Mouse (Mus musculus) right cerebral cortex, postnatal 25 days (tissue): Measurements from ENCODE around the gene Mia3.
"Not testable (repeated sequence)": the region's sequence is repeated elsewhere in the genome, so short reads cannot be mapped to it uniquely, and the experiment has no call there.

Source experiments
- DNase-seq: peaks from one replicate; pipeline ENCODE4 v3.0.0; 2022

Mia3 gene

DNA sequence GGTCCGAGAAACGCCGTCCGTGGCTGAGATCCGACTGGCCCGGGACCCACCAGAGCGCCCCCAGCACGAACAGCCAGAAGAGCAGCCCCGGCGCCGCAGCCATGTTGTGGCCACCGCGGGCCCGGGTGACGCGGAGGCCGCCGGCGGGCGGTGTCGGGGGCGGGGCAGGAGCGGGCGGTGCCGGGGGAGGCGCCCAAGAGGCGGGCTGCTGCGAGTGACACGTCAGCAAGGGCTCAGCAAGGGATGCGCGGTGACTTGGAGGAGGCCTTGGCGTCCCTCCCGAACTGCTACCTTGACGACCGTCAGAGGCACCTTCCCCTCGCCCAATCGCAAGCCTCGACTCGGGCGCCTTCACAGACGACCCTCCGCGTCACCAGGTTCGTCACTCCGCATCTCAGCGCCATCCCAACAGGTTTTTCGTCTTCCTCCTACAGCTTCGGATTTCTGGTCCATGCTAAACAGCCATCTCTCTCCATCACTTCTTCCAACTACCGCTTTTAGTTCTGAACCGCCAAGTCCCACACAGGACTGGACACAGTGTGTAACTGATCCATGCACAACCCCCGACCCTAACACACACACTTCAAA lies at the start of gene Mia3:
Gene Mia3 (minus strand): TSS at position 127 of the 588 bp plus-strand sequence.
- peak; percentile 97 for DNase-seq

DNA sequence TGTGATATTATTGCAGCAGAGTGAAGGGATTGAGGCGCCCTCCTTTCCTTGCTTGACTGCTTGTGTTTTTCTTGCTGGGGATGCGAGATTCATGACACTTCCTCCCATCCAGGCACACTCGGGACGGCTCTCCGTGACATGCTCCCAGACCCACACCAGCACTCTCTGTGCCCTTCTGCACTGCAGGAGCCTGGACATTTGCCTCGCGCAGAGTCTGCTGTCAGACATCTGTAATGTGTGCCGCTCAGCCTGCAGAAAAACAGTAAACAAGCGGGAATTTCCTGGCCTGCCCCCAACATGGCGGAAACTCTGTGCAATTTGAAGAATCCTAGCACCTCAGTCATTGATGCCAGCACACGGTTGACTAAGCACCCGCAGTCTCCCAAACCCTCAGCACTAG lies 48.5 kb upstream of the Mia3 start, which contains the start of gene Hhipl2:
Gene Hhipl2 (plus strand): TSS at position 343 of the 400 bp plus-strand sequence.
- DNase-seq, result no peak

DNA sequence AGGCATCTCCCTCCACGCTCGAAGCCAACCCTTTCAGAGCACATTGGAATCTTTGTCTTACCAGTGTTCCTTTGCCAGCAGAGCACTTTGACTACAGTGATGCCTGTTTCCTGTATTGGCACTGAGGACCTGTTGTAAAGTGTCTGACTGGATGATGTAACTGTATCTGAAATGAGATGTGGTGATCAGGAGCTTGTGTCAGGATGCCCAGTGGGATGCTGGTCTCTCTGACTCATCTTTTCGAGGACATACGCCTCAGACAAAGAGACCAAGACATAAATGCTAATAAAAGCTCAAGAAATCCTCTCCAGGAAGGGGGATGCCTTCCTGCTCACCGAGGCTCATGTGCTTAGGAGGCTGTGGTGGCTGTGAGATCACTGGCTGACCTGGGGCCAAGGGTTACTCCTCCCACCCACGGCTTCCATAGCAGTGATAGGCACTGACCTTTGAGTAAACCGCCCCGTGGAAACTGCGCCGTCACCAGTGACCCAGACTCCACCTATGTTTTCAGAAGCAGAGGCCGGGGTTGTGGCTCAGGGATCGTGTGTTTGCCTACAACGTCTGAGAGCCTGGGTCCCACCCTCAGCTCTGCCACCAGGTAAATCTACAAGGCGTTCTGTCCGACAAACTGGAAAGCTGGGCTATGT lies 44.9 kb upstream of the Mia3 start:
- no peak for DNase-seq

DNA sequence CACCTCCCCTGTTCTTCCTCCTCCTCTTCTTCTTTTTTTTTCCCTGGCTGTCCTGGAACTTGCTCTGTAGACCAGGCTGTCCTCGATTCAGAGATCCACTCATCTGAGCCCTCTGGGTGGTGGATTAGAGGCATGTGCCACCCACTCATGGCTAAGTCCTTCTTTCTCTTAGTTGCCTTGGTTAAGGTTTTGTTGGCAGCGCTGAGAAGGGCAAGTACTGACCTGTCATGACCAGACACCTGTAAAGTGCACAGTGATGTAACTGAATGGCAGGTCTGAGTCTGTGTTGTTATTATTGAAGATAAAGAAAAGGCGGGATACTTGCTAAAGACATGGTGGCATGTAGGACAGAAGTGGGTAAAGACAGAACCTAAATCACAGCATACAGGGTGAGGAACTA lies 34.0 kb upstream of the Mia3 start:
- no peak for DNase-seq

DNA sequence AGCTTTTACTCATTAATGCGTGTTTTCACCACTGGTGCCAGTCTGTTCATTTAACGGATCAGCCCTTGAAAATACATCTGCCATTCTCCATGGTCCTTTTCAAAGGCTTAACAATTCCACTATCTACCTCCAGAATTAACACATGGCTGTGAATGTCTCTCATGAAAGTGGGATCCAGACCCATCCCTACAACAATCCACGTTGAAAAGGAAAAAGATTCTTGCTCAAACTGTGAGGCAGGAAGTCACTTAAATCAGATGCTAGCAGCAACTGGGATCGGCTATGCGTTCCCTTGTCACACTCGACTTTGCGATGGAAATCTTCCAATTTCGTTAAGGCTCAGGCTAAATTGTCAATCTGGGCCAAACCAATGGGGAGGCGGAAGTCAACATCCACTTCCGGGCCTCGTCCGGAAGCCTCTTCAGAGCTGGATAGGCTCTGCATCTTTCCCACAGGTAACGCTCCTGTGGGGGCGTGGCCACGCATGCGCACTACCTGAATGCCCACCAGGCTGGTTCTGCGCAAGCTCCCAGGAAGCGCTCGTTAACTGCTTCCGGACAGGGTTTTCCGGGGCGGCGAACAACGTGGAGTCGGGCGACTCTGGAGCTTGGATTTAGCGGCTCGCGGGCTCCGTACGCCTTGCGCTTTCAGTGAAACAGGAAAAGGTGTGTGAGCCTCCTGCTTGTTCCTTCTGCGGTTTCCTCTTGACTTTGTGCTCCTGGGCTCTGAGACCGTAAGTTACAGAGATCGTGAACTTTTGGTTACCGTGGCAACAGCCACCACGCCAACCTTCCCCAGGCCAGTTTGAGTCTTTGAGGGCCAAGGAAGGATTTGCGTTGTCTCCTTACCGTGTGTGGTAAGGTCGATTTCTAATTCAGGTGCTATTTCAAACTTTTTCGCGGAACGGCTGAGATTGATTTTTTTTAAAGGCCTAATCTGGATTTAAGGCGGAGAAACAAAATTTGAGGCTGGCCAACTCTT lies 19.4 kb upstream of the Mia3 start, which contains the start of gene Taf1a:
Gene Taf1a (plus strand): TSS at position 556 of the 981 bp plus-strand sequence.
- peak; percentile 92 for DNase-seq

DNA sequence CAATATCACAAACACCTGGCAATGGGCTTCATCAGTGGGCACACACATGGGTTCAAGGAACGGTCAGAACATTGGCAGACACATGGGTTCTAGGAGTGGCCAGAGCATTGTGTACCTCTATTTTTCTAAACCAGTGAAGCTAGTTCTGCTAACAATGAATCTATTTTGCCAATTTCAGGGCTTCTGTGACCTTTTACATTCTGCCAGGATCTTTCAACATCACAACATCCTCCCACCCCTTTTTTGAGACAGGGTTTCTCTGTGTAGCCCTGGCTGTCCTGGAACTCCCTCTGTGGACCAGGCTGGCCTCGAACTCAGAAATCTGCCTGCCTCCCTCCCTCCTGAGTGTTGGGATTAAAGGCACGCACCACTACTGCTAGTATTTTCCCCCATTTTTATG lies 18.1 kb upstream of the Mia3 start:
- not testable (repeated sequence) for DNase-seq

DNA sequence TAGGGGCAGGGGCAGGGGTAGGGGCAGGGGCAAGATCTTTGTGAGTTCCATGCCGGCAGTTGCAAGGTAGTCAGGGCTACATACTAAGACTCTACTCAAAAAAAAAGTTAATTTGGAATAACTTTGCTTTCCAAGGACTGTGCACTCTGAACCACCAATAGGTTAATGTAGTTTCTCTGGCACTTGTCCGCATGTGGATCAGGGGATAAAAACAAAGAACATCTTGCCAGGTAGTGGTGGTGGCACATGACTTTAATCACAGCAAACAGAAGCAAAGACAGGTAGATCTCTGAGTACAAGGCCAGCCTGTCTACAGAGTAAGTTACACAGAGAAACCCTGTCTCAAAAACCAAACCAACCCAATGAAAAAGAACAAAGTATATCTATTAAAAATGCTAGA lies 13.3 kb upstream of the Mia3 start:
- no peak for DNase-seq

DNA sequence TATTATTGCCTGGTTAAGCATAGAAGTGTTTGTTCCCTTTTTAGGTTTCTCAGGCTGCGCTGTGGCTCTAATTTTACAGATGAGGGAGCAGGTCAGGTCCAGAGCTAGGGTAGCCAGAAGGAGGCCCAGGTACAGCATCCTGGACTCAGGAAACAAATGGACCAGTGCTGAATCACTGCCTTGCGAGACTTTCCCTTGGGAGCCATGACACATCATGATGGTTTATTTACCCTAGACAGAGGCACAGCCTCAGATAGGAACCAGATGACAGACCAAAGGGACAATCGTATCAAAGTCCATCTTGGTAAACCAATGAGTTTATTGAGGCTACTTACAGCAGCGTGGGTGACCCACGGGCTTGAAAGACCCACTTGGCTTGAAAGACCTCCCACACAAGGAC lies 12.5 kb upstream of the Mia3 start:
- no peak for DNase-seq

DNA sequence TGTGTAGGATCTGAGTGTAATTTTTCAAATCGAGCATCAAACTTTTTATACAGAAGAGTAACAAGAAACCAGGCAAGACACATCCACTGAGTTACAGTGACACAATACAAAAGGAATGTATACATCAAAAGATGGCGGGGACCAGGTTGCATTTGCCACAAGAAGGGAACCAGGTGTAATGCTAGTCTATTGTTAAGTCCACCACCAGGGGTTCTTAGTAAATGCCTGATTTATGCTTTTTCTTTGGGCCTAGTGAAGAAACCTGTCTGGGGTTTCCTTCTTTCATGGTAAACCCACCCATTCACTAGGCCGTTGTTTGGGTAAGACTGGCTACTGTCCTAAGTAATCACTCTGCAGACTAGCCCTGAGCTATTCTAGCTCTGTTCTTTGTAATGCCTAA lies 10.0 kb upstream of the Mia3 start:
- DNase-seq, result not testable (repeated sequence)

DNA sequence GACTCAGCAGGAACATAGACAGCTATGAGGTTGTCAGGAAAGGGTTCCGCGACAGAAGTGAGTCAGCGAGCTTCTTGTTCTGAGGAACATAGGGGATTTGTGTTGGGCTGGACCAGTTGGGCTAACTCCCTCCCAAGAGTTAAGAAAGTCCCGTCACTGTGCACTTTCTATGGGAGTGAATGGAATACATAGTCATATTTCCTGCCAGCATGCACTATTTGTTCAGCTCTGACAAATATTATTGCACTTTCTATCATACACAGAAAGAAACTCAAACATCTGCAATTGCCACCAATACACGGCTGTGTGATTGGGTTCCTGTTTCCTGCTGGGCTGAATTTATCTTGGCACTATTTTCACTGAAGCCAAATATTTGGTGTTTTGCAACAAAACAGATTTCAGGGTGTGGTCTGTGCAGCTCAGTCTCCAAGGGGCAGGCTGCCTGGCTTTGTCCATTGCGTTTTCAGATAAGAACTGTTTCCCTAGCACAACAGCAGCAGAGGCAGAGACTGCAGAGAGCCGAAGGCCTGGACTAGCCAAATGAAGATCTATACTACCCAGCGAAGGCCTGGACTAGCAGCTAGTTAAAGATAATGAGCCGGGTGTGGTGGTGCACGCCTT lies 9.1 kb upstream of the Mia3 start:
- DNase-seq, result no peak

DNA sequence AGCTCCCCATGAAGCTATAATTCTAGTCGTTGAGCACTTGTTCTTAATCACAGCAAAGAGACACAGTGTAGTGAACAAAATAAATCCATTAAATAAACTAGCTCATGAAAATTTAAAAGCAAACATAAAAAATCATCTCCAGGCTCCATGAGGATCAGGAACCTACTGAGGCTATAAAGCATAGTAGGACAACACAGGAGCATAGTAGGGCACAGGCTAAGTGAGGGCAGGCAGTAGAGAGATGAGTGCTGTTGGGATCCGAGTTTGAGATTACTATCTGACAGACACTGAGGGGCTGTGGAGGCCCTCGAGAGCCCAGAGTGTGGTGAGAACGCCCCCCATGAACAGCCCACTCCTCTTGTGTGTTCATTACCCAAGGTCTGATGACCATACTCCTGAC lies 7.7 kb upstream of the Mia3 start:
- DNase-seq, result no peak

DNA sequence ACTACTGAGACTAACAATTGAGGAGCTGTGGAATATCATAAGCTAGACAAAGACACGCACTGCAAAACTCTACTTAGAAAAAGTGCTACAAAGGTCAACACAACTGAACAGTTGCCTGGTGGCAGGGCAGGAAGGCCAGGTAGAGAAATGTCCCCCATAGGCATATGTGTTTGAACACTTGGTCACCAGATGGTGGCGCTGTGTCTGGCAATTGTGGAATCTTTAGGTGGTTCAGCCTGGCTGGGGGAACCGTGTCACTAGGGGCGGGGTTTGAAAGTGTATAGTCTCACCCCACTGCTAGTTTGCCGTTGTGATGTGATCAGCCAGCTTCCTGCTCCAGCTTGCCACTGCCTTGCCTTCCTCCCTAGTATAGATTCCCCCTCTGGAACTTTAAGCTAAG lies 5.4 kb upstream of the Mia3 start:
- DNase-seq, result no peak

DNA sequence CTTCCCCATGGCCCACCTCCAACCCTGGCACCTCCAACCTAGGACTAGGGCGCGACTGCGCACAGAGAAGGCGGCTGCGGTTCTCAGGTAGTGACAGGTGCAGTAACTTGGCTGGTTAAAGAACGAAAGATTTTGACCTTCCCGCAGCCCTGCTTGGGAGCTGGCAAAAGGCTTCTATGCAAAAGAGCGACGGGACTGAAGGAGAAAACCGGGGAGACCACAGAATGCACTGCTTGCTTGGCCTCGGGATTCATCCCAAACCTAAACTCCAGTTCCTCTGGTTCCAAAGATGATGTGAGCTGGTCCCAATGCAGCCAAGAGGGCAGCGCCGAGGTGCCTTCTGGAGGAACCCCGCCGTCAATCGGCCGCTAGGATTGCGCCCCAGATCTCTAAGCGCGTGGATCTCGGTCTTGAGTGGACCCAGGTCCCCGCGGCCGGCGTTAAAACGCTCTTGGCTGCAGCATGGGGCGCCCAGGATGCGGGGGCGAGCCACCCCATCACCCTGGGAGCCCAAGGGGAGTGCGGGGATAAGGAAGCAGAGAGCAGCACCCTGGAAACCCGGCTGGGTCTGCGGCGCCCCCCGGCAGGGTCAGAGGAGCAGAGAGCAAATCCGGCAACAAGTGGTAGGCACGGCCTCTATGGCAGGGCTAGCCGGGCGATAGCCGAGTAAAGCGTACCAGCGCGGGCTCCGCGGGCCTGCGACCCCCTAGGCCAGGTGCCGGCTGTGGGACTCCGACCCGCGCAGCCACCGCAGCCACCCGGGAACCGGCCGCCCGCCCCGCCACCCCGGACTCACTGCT lies 552 bp downstream of the Mia3 start:
- DNase-seq, result peak; percentile 44

DNA sequence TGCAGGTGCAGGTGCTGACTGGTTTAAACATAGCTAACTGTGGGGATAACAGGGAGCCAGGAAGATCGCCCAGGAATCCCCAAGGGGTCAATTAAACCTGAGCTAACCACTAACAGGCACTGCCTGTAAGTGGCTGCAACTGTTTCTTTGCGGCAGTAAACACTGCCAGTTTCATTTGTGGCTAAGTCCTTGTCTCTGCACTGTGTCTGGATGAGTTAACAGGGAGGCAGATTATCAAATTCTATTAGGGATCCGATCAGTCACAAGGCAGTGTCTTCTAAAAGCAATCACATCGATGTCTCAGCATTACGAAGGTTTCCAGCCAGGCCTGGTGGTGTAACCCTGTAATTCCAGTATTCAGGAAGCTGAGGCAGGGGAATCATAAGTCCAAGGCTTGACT lies 3.0 kb downstream of the Mia3 start:
- DNase-seq, result no peak

DNA sequence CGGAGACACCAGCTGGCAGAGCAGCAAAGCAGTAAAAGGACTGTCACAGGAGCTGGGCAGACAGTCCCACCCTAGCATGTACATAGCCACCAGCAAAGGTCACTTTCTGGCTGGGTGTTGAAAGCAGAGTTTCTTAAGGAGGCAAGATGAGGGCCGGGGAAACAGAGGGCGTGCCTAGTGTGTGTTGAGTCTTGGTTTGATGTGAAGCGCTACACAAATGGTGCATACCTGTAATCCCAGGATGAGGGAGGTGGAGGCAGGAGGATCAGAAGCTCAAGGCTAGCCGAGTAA lies 5.8 kb downstream of the Mia3 start:
- no peak for DNase-seq

DNA sequence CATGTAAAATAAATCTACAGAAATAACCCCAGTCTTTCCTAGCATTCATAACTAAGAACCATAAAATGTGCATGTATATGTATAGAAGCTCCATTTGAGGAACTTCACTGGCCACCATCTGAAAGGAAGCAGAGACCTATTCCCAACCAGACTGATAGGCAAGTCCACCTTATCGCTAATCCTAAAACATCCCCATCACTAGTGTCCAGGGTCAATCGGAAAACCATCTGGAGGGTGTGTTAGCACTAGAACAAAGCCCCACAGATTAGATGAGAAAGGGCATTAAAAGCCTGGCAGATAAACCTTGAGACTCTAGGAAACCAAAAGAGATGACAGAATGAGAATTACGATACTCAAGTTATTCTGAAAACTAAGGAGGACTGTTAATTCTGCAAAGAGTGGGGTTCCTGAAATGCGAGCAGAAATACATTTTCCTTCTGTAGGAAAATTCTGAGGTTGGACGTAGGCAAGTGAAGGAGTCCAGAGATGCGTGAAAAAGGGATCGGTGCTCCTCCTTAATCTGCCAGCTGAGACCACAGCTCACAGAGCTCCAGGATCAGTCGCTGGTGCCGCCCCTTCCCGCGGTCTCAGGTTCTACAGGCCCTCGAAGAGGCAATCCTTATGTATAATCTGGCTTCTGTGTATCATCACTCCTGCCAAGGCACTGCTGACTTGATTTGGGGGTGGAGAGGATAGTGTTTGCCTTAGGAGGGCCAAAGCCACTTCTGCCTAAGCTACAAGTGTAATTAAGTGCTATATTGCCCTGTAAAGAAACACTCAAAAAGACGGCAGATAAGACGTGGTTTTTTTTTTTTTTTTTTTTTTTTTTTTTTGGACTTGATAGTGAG lies 6.4 kb downstream of the Mia3 start:
- DNase-seq, result no peak

DNA sequence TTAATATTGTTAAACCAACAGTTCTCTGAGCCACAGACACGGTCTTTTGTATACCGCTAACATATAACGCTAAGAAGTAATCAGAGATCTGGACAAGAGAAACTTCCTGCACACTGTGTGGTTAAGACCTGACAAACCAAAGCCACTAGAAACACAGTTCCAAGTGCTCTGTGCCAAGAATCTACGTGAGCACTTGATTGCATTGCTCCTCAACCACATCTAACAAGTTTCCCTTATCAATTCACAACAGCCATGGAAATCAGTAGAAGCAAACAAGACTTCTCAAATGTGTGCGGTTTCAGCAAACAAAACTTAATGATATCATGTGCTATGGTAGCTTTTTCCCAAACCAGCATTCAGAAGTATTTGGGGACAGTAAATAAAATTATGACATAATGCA lies 7.1 kb downstream of the Mia3 start:
- no peak for DNase-seq

DNA sequence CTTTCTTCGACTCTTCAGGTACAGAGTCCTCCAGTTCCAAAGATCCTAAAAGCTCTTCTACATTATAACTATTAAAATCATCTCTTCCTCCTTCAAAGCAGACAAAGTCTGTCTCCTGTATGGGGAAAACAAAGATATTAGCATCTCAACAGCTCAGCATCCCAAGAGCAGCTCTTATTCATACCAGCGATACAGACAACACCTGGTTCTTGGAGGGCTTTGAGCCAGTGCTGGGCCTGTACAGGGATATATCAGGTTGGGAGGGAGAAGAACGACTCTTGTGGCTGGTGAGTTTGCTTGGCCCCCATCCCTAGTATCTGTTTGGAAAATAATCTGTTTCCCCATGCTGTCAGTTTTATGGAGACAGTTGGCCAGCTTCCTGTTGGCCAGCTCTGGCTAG lies 10.5 kb downstream of the Mia3 start:
- DNase-seq, result no peak

DNA sequence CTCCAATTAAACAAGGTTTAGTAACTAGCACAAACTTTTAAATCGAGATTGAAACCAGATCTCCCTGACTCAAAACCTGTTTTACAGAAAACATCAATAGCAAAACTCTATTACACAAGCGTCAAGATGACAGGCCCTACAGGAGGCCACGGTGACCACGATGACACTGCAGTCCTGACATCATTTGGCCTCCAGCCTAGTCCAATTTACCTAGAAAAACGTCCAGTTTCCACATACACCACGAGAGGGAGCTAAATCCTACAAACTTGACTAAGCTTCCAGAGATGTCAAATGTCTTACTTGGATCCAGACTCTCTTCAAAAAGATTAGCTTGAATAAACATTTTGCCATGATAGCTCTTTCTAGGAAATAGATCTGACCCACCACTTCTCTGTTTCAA lies 19.5 kb downstream of the Mia3 start:
- DNase-seq, result no peak

DNA sequence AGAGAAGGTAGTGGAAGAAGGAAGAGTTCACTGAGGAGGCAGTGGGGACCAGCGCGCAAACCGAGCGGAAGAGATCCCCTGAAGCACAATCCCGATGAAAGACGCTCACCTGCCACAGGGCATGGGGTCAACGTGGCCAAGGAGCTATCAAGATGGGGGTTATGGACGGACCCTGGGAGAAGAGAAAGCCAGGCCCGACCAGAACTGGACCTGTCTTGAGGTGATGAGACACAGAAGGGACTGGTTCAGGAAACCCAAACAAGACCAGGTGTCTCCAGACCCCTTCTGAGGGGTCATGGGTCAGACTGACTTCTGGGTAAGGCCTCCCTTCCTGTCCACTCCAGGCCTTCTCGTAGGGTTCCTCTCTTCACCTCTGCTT lies 23.5 kb downstream of the Mia3 start:
- peak; percentile 14 for DNase-seq
